Mouse (Mus musculus) erythroblast, embryonic 14.5 days (primary cell): ENCODE measurements around the gene Nrbf2.

Experiments used
- GATA1 ChIP-seq: IDR thresholded peaks from 2 replicates; pipeline ENCODE4 v1.6.1; 2012; ENCODE audit warnings: low read length, inconsistent platforms, mixed read lengths
- TAL1 ChIP-seq: IDR thresholded peaks from 3 replicates; pipeline ENCODE4 v1.6.1; 2012; ENCODE audit warnings: low read length, inconsistent platforms, mixed read lengths

DNA sequence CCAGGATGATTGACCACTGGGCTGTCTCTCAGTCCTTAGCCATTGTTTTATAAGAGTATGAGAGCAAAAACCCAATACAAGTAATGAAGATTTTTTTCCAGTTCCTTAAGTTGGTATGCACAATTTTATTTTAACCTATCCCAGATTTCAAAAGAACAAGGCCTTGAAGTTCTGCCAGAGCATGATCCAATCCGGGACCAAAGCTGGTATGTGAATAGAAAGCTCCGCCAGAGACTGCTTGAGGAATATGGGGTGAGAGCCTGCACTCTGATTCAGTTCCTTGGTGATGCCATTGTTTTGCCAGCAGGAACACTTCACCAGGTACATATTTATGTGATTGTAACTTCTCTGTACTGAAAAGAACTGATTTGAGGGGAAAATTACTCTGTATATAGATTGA lies 35.6 kb downstream of the Nrbf2 start:
- TF ChIP-seq GATA1 (no peak), TAL1 (no peak)
